In genomic region chr7:30169583-30170282, GRCm38 (mm10) we compare ENCODE assay signal across 8 mouse cellular contexts. TPM values are rescaled to one million over a fixed set of nuclear protein-coding genes. Genes with fewer than 3 reads are reported as not detected.
DNase-seq lines count a peak whose midpoint lies in the region; ATAC-seq lines count a peak whose summit lies in the region.

TSS of gene Zfp146 (minus strand) at chr7:30169750.

- ATAC-seq in megakaryocyte progenitor cell, adult 5-6 weeks (replicated peaks; ENCODE audit: poor library complexity) = peak; percentile 94

- peak; percentile 92 for DNase-seq in adipocyte (ENCODE audit: low spot score)
- peak; percentile 98 for DNase-seq in embryo, embryonic 10 days (ENCODE audit: low spot score)
- peak; percentile 79 for DNase-seq in gastrocnemius, postnatal 10 days
- DNase-seq in induced T-regulatory cell, adult 2 months (ENCODE audit: low read depth) = peak; percentile 96
- peak; percentile 92 to 96 for DNase-seq in left cerebral cortex, adult 9 months (ENCODE audit: low spot score in 2 of 2)
- peak; percentile 80 for DNase-seq in right cerebral cortex, postnatal 14 days
- DNase-seq in urinary bladder, postnatal 36 days (ENCODE audit: low spot score in 2 of 2) = peak; percentile 90

RNA-seq across cellular contexts. Expression of gene Zfp146, which starts in this region (rescaled TPM):
- total RNA-seq in gastrocnemius, postnatal 10 days (2021) = 10 to 100 TPM; 34.6 to 40.3 TPM
- total RNA-seq in megakaryocyte progenitor cell, adult 5-6 weeks (2015) = 62.2 and 64.3 TPM in 2 replicates
- total RNA-seq in megakaryocyte progenitor cell, adult 5-6 weeks (2017) = 88.0 and 101 TPM in 2 replicates

Comparison
In these comparisons a context has a peak if more than half of its experiments do, and no peak if none do; other contexts are left out.
1. Peak in every context shown above with its lines: DNase-seq and ATAC-seq.